Mouse (Mus musculus) heart, adult 2 months (tissue): ENCODE results near the gene Vwa5b1.

ENCODE experiments used
- CTCF ChIP-seq: fragments of 200-600 bp; IDR thresholded peaks from 2 replicates; pipeline ENCODE4 v1.8.1; 2022; ENCODE audit warnings: antibody characterized with exemption, mild to moderate bottlenecking, moderate library complexity
- POLR2A ChIP-seq: fragments of 200-500 bp; IDR thresholded peaks from 2 replicates; pipeline ENCODE4 v1.6.1; 2011; ENCODE audit warnings: mild to moderate bottlenecking, low read depth, low read length, control low read depth; ENCODE audit not compliant: insufficient read depth

GRCm38 (mm10) chr4:138648096-138648635, 12.5 kb upstream of the Vwa5b1 start:
- TF ChIP-seq POLR2A (no peak), CTCF (no peak)
